Mouse (Mus musculus) heart, postnatal 36 days (tissue): ENCODE data around the gene Ccnt2. TPM values are rescaled to one million over a fixed set of nuclear protein-coding genes. Genes with fewer than 3 reads are reported as not detected.
A peak's percentile ranks its signal among the peaks of the same experiment; 100 is the strongest.

ENCODE experiments used
- DNase-seq, 2 experiments: peaks; one replicate each; pipeline ENCODE4 v3.0.0; 2021 to 2022
- intact Hi-C: fragments of 180-260 bp; cut with DNase I; formaldehyde crosslinking; loops from one replicate; pipeline ENCODE4 v1.15.1; 2025
- total RNA-seq, 2 experiments: library from RNA; stranded (reverse); gene quantifications; 2 replicates each; pipeline ENCODE4 v1.2.3; 2021

The Ccnt2 gene
- total RNA-seq, 2 experiments from 2014 or later = 20.9 to 26.6 TPM

GRCm38 (mm10) chr1:127785882-127786281, 11.9 kb downstream of the Ccnt2 start:
- intact Hi-C loops = no loop called here
- DNase-seq = no peak

- intact Hi-C loops = no loop called here
- DNase-seq = no peak
These were observed 15.0 kb downstream of the Ccnt2 start for GRCm38 (mm10) chr1:127788943-127789342.

DNA sequence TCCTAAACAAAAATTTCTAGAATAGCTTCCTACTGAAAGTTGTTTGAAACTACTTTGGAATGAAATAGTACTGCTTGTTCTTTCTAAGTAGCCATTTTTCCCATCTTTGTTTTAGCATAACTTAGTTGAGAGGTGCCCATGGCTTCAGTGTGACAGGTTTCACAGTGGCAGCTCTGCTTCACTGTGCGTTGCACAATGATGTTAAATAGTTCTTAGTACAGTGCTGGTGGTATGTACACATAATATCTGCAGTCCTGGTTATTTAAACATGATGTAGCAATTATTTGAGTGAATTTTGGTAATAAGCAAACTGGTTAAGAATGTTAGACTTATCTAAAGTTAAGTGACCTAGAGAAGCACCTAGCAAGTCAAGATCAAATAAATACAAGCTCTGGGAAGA, 19.5 kb downstream of the Ccnt2 start:
- intact Hi-C loops = no loop called here
- DNase-seq = no peak

GRCm38 (mm10) chr1:127795087-127795769, 21.3 kb downstream of the Ccnt2 start:
- no peak for DNase-seq
- intact Hi-C loops = no loop called here

DNA sequence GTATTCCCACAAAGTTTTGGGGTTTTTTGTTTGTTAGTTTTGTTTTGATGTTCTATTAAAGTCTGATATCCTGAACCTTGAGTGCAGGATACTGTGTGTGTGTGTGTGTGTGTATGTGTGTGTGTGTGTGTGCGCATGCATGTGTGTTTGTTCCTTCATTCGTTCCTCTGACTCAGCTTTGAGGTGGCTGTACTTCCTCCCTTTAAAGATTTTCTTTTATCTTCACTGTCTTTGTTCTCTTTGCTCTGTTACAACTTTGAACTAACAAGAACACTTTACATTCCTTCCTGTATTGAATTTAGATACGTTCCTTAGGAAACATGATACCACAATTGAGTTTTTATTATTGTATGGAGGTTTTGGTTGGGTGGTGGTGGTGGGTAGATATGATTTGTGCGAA, 22.4 kb downstream of the Ccnt2 start:
- no peak for DNase-seq
- intact Hi-C loops = no loop called here

DNA sequence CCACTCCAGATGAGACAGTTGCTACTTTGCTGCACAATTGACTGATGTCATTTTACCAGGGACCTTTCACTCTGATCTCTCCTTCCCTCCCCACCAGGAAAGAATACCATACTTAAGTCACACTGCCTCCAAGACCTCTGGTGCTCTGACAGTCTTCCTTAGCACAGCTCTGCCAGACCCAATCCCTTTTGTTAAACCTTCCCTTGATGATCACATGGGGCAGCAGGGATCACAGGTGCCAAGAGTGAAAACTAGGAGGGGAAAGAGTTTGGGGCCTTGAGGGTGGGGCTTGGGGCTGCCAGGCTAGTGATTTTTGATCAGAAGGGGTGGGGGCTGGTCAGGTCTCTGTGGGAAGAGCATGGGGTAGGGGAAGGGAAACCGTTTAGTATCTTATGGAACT, 22.8 kb downstream of the Ccnt2 start:
- intact Hi-C loops = no loop called here
- DNase-seq = no peak

DNA sequence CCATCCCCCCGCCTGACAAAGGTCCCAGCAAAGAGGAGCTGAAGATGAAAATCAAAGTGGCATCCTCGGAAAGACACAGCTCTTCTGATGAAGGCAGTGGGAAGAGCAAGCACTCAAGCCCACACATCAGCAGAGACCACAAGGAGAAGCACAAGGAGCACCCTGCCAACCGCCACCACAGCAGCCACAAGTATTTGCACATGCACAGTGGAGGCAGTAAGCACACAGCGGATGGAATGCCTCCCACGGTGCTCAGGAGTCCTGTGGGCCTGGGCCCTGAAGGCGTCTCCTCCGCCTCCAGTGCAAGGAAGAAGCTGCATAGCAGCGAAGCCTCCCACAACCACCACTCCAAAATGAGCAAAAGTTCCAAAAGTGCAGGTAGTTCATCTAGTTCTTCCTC, 29.0 kb downstream of the Ccnt2 start:
- intact Hi-C loops = no loop called here

GRCm38 (mm10) chr1:127808671-127809070, 34.7 kb downstream of the Ccnt2 start:
- no peak for DNase-seq
- intact Hi-C loops = no loop called here

More for the DNA sequence above, 29.0 kb downstream of the Ccnt2 start:
- no peak for DNase-seq

DNA sequence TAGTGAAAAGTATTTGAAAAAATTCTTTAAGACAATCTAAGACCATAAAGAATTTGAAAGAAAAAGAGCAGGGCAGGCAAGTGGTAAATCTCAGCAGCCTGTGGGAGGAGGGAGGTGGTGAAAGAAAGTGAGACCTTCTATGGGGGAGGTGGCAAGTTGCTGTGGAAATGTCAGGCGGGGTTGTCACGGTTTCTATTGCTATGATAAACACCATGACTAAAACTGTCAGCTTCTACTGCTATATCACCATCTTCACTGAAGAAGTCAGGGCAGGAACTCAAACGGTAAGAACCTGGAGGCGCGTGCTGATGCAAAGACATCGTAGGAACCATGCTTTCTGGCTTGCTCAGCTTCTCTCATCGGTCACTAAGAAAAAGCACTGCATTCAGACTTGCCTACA, 39.0 kb downstream of the Ccnt2 start:
- intact Hi-C loops = no loop called here
- DNase-seq = no peak

- DNase-seq = no peak
- intact Hi-C loops = no loop called here
These were observed 42.4 kb downstream of the Ccnt2 start for GRCm38 (mm10) chr1:127816381-127816780.

GRCm38 (mm10) chr1:127827325-127827724, 53.4 kb downstream of the Ccnt2 start:
- peak; percentile 13 to 15 for DNase-seq

DNA sequence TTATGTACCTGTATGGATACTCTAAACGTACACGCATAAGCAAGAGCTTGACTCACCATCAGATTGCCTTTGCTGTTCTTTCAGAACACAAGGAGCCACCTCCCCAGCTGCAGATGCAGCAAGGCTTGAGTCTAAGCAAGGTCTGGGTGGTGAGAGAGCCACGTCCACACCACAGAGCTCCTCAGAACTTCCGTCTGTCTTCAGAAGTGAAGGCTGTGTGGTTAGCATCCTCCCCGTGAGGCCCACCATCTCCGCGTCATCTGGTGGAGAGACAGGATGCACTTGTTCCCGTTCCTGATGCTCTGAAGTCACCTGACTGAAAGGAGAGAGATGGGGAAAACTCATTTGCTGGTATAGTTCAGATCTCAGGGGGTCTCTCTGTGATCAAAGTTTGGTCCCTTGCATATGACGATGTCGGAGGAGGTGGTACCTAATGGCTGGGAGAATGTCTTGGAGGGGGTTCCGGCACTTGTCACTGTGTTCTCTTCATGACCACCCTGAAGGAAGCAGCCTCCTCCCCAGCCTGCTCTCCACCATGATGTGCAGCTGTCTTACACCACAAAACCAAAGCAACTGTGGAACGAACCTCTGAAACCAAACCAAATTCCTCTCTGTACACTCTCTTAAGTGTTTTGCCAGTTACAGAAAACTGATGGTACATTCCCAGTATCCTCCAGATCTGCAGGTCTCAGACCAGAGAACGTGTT, 56.4 kb downstream of the Ccnt2 start:
- intact Hi-C loops = no loop called here
- DNase-seq = no peak

More at GRCm38 (mm10) chr1:127827325-127827724, 53.4 kb downstream of the Ccnt2 start:
- intact Hi-C loops = loop anchor here (5.0 to 10.0 kb wide), 5 partner anchors 90 to 1007 kb away; no protein-coding TSS in a partner anchor

- intact Hi-C loops = no loop called here
- no peak for DNase-seq
These were observed 59.8 kb downstream of the Ccnt2 start for GRCm38 (mm10) chr1:127833714-127834113.

DNA sequence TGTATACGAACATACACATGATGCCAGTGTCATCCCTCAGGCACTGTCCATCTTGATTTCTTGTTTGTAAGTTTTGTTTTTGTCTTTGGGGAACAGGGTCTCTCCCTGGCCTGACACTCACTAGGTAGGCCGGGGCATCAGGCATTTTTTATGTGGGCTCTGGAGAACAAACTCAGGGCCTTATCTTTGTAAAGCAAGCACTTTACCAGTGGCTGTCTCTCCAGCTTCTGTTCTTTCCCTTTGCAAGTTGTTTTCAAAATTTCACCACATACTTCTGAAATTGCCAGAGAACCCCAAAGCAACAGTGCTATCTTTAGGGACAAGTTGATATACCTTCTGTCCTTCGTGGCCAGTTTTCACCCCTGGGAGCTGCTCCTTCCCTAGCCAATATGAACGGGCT, 60.2 kb downstream of the Ccnt2 start:
- DNase-seq = no peak
- intact Hi-C loops = no loop called here

- intact Hi-C loops = no loop called here
- DNase-seq = no peak
These were observed 62.7 kb downstream of the Ccnt2 start for GRCm38 (mm10) chr1:127836619-127837018.

DNA sequence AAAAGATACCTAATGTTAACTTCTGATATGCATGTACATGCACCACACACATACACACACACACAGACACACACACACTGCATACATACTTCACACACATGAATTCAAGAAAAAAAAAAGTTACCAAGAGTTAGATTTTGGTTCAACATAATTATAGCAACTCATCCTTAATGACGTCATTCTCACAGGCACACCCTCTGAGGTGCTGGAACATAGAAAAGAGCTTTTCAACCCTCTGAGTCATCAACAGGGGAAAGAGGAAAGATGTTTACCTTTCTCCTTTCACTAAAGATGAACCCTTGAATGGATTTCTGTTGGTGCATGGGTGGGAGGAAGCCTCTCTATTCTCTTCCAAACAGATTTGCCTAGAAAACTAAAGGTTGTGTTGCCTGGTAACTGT, 64.6 kb downstream of the Ccnt2 start:
- DNase-seq = no peak
- intact Hi-C loops = no loop called here

GRCm38 (mm10) chr1:127845472-127845871, 71.5 kb downstream of the Ccnt2 start:
- DNase-seq = no peak
- intact Hi-C loops = no loop called here

DNA sequence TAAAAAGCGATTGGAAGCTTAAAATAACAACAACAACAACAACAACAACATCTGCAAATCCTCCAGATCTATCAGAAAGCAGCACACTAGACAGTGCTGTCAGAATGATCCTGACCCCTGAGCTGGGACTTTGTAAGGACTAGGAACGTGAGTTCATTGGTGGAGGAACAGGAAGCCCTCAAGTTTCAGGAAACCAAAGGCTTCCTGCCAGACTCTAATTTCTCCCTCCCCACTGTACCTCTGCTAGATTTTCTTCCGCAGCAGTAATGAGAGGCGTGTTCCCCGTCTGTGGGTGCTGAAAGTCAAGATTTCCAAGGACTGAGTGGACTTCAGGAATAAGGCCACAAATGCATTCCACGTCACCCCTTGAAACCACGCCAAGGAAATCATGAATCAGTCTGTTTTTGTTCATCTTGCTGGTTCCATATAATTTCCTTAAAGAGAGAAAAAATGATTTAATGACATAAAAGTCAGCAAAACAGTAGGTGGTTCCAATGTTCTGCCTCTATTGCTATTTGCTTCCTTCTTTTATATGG, 76.2 kb downstream of the Ccnt2 start:
- no peak for DNase-seq
- intact Hi-C loops = no loop called here

DNA sequence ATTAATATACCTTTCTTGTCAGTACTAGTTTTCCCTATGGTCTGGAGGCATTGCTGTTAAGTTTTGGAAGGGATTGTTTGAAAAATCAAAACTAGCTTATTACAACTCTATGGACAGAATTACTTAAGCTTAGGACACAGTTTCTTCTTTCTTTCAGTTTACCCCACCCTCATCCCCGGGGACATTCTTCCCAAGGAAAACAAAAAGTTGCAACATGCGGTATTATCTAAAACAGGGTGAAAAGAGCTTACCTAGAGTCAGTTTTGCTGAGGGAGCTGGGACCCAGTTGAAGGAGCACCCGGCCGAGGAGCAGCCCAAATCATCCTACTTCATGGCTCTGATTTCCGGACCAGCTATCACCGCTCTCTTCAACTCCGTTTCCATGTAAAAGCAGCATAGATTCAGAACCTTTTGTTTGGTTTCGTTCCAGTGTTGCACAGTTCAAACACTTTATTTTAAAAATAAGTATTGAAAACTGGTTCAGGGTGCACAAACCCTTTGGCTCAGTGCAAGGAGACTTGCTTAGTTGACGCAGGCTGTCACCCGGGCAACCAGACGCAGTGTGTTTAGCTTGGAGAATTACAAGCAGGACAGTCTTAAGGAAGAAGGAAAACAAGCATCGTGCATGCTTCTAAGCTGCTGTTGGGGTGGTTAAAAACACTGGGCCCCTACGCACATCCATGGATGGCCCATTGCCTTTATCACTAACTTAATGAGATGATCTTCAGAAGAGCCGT, 80.7 kb downstream of the Ccnt2 start, which contains the start of gene Map3k19:
Gene Map3k19, minus strand, starts transcription at position 546 of the 737 bp plus-strand sequence.
- intact Hi-C loops = no loop called here
- DNase-seq = peak in 1 of 2 experiments; percentile 29
